Mouse (Mus musculus) ES-E14 (cell line): ENCODE results near the gene Cfap61. TPM values are rescaled to one million over a fixed set of nuclear protein-coding genes. Genes with fewer than 3 reads are reported as not detected.

Source experiments
- DNase-seq: peaks from one replicate; pipeline ENCODE4 v3.0.0-alpha.2; 2013; ENCODE audit warnings: low read depth, low spot score
- H3K27ac ChIP-seq: 2 replicates; pipeline ENCODE4 v1.5.1; 2012; ENCODE audit warnings: low read depth, mild to moderate bottlenecking, low read length, moderate library complexity, mixed read lengths; ENCODE audit not compliant: poor library complexity, insufficient read depth, severe bottlenecking
- H3K36me3 ChIP-seq: 2 replicates; pipeline ENCODE4 v1.6.1; 2012; ENCODE audit warnings: mild to moderate bottlenecking, low read length, moderate library complexity, mixed read lengths; ENCODE audit not compliant: control insufficient read depth, poor library complexity, insufficient read depth, severe bottlenecking
- H3K4me1 ChIP-seq, 2 experiments: fragments of 150-350 bp in 1 of 2; sonication (generic) in 1 of 2; 2 replicates each; pipeline ENCODE4 v1.6.1; 2012; ENCODE audit warnings: low read length in 2 of 2, mild to moderate bottlenecking in 1 of 2, mixed read lengths in 1 of 2; ENCODE audit not compliant: control insufficient read depth in 2 of 2, insufficient read depth in 2 of 2, poor library complexity in 1 of 2
- H3K4me3 ChIP-seq, 2 experiments: fragments of 150-350 bp in 1 of 2; sonication (generic) in 1 of 2; 2 replicates each; pipeline ENCODE4 v1.5.1; 2012; ENCODE audit warnings: low read length in 2 of 2, low read depth in 1 of 2, mild to moderate bottlenecking in 1 of 2, mixed read lengths in 1 of 2; ENCODE audit not compliant: insufficient read depth in 1 of 2, poor library complexity in 1 of 2, severe bottlenecking in 1 of 2
- H3K9ac ChIP-seq: 2 replicates; pipeline ENCODE4 v1.6.1; 2012; ENCODE audit warnings: low read depth, mild to moderate bottlenecking, low read length, mixed read lengths; ENCODE audit not compliant: poor library complexity, insufficient read depth, severe bottlenecking
- H3K9me3 ChIP-seq: fragments of 150-350 bp; sonication (generic); 2 replicates; pipeline ENCODE4 v1.6.1; 2012; ENCODE audit warnings: low read depth, mild to moderate bottlenecking, low read length; ENCODE audit not compliant: control insufficient read depth, insufficient read depth
- CHD2 ChIP-seq: IDR thresholded peaks from 2 replicates; pipeline ENCODE4 v1.6.1; 2014; ENCODE audit warnings: mild to moderate bottlenecking, low read depth, low read length, inconsistent platforms
- HCFC1 ChIP-seq: IDR thresholded peaks from 2 replicates; pipeline ENCODE4 v1.6.1; 2012; ENCODE audit warnings: low read length, inconsistent platforms, borderline replicate concordance; ENCODE audit not compliant: insufficient read depth
- MAFK ChIP-seq: IDR thresholded peaks from 2 replicates; pipeline ENCODE4 v1.6.1; 2014; ENCODE audit warnings: mild to moderate bottlenecking, low read depth, low read length, inconsistent platforms; ENCODE audit not compliant: insufficient read depth
- ZC3H11A ChIP-seq: IDR thresholded peaks from 2 replicates; pipeline ENCODE4 v1.6.1; 2012; ENCODE audit warnings: low read depth, mild to moderate bottlenecking, inconsistent platforms, low read length, borderline replicate concordance
- ZNF384 ChIP-seq: IDR thresholded peaks from 2 replicates; pipeline ENCODE4 v1.6.1; 2012; ENCODE audit warnings: low read depth, low read length, inconsistent platforms
- in situ Hi-C, 2 experiments: fragments of 600-800 bp; cut with MboI; formaldehyde crosslinking; loops; one replicate each; pipeline ENCODE4 v1.15.1; 2025; ENCODE audit warnings: low sequenced_read_pairs in 2 of 2, inconsistent platforms in 1 of 2; ENCODE audit not compliant: unreplicated experiment in 2 of 2
- total RNA-seq: library from RNA; depleted of rRNA; stranded (reverse); fragments of 300-350 nt; gene quantifications from 2 replicates; pipeline ENCODE4 v1.2.3, GENCODE M21; 2012

The Cfap61 gene
- total RNA-seq, 1 experiment, result 0.45 TPM

DNA sequence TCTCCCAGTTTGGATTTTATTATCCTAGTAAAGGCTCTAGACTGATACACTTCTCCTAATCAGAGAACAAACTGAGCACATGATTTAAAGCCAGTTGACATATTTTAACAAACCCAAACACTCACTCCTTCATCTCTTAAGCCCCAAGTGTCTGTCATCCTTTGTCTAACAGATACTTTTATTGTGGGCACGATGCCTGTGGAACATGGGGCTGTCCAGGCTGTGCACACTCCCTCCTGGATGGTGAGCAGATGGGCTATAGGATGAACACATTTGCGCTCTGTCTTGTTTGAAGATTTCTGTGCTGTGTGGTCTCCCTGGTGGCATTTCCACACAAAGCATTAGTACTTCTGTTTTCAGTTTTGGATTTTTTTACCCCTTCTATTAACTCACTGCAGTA is 293.9 kb downstream of the Cfap61 start:
- no peak overlapping the region for H3K27ac ChIP-seq
- in situ Hi-C loops, result loop anchor here in 1 of 2 experiments (10.0 kb wide), 1 partner anchor 956 kb away; no protein-coding TSS in a partner anchor
- H3K9me3 ChIP-seq, result no peaks in the 10 kb centered on the region
- no peak for DNase-seq
- H3K4me3 ChIP-seq, result no peak overlapping the region
- H3K9ac ChIP-seq, result no peak overlapping the region
- no peaks in the 10 kb centered on the region for H3K36me3 ChIP-seq
- H3K4me1 ChIP-seq, result peaks cover 4 to 7% of the 10 kb centered on the region in 2 experiments; a peak in 3 of 4 replicates
- TF ChIP-seq ZNF384 (no peak), CHD2 (no peak), HCFC1 (no peak), MAFK (no peak), ZC3H11A (no peak)

DNA sequence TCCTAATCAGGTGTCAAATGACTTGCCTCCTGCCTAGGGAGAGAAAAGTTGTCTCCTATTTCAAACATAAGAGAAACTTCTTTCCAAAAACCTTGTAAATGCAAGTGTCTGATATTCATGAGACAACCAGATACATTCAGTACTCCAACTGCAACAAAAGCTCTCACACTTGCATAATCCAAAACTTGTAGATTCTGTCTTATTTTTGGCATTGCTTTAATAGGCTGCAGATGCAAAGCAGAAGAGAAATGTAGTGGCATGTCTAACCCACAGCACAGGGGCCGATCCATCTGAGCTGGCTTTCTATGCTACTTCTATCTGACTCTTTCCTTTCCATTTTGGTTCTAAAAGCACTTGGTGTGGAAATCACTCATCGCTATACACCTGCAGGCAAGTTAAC is 296.9 kb downstream of the Cfap61 start:
- TF ChIP-seq MAFK (no peak), ZC3H11A (no peak), CHD2 (no peak), ZNF384 (no peak), HCFC1 (no peak)
- Histone ChIP-seq H3K9ac (no peak overlapping the region), H3K9me3 (no peaks in the 10 kb centered on the region), H3K36me3 (no peaks in the 10 kb centered on the region), H3K4me3 (no peak overlapping the region), H3K27ac (no peak overlapping the region), H3K4me1 (no peaks in the 10 kb centered on the region)
- DNase-seq, result no peak
- in situ Hi-C loops, result no loop called here

DNA sequence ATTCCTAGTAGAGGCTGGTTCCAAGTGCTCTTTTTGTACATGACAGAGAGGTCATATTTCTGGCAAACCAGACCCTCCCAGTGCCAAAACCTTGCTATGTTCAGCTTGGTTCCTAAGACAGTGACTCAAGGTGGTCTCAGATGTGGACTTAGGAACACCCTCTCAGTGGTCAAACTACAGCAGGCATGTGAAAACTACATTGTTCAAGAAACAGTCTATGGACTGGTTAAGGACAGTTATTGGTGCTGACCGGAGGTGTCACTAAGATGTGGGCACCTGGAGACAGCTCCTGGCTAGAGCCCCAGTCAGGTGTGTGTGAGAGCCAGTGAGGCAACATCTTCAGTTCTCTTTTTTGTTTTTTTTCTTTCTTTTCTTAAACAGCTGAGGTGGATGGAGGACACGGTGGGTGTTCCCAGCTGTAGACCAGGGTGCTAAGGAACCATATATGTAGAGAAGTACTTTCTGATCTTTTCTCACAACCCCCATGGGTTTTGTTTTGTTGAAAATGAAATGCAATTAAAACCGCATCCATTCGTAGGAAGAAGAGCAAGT is 304.7 kb downstream of the Cfap61 start:
- in situ Hi-C loops, result no loop called here
- TF ChIP-seq CHD2, result no peak
- TF ChIP-seq ZC3H11A, result no peak
- TF ChIP-seq MAFK, result no peak
- Histone ChIP-seq H3K36me3 (peaks cover 3% of the 10 kb centered on the region; the same call in 1 of the 2 replicates), H3K4me1 (peaks cover 0 to 3% of the 10 kb centered on the region in 2 experiments; a peak in 1 of 4 replicates), H3K9me3 (no peaks in the 10 kb centered on the region), H3K4me3 (no peak overlapping the region), H3K9ac (no peak overlapping the region), H3K27ac (no peak overlapping the region)
- DNase-seq, result no peak

DNA sequence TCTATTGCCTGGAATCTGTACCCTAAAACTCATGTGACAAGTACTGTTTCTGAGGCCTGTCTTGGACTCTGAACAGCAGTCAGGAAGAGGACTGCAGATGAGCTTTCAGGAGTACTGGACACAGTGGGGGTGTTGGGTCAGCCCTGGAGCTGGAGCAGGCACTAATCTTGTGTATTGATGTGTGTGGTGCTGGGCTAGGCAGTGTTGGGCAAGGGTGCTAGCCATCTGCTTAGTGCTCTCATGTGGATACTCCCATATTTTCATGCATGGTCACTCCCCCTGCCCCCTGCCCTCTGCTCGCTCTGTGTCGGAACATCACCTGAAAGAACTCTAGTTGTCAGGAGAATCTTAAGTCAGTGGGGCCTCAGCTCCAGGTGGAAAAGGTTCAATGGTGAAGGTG is 309.5 kb downstream of the Cfap61 start:
- H3K27ac ChIP-seq, result no peak overlapping the region
- H3K4me3 ChIP-seq, result no peak overlapping the region
- H3K9me3 ChIP-seq, result no peaks in the 10 kb centered on the region
- H3K9ac ChIP-seq, result no peak overlapping the region
- H3K4me1 ChIP-seq, result peaks cover 0 to 8% of the 10 kb centered on the region in 2 experiments; a peak in 1 of 4 replicates
- peaks cover 3% of the 10 kb centered on the region; the same call in 1 of the 2 replicates for H3K36me3 ChIP-seq
- in situ Hi-C loops, result no loop called here
- TF ChIP-seq ZC3H11A (no peak), ZNF384 (no peak), MAFK (no peak), HCFC1 (no peak), CHD2 (no peak)
- no peak for DNase-seq
